Mouse (Mus musculus) G1E-ER4 (cell line): ENCODE data around the gene Lrp2bp. TPM values are rescaled to one million over a fixed set of nuclear protein-coding genes. Genes with fewer than 3 reads are reported as not detected.

Source experiments
- GATA1 ChIP-seq: IDR thresholded peaks from one replicate; pipeline ENCODE4 v1.8.0; 2012; ENCODE audit warnings: low read length, inconsistent platforms
- polyA plus RNA-seq: library from polyadenylated mRNA; stranded (reverse); fragments of >175 nt; gene quantifications from 2 replicates; pipeline ENCODE4 v1.2.3, GENCODE M21; 2012

Lrp2bp gene
- polyA plus RNA-seq, 1 experiment, result 0.02 TPM

GRCm38 (mm10) chr8:46007050-46007672 lies 8.1 kb downstream of the Lrp2bp start:
- TF ChIP-seq GATA1, result no peak

- TF ChIP-seq GATA1, result no peak
These were observed 11.2 kb downstream of the Lrp2bp start for GRCm38 (mm10) chr8:46010306-46010705.

DNA sequence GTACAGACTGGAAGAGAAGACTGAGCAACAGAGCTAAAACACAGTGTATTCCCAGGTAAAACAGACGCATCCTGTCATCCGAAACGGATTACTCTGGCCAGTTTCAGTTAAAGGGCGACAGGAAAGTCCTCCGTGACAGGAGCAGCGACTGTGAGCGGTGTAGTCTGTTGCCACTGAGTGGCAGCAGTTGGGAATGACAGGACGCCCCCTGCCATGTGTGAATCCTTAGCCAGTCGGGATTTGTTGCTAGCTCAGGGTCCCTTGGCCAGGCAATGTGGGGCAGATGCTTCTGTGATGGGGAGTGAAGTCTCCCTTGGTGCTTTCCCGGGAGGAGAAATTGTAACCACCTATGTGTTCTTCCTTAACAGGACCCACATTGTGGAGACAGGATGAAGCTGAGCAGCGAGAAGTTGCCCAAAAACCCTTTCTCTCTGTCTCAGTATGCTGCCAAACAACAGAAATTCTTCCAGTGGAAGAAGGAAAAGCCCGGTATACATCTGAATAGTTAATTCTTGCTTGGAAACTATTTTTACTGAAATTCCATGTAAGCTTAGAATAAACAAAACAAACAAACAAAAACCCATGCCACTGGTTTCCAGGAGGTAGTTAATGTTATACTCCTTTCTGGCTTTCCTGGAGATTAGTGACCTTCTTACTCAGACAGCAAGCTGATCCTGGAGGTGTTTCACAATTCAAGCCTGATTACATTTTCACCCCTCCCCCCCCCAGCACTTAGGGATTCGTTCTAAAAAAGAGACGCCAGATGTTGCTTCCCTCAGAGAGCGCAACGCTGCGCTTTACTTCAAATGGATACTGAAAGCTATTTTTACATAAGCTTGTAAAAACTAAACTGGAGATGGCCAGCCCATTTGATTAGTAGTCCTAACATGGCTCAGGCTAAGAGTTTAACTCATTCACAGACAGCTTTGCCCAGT lies 11.9 kb downstream of the Lrp2bp start:
- no peak for TF ChIP-seq GATA1

- no peak for TF ChIP-seq GATA1
These were observed 23.1 kb downstream of the Lrp2bp start for GRCm38 (mm10) chr8:46022203-46022602.

GRCm38 (mm10) chr8:46022758-46023157 lies 23.7 kb downstream of the Lrp2bp start:
- TF ChIP-seq GATA1, result no peak

- no peak for TF ChIP-seq GATA1
These were observed 25.3 kb downstream of the Lrp2bp start for GRCm38 (mm10) chr8:46024392-46024791.

DNA sequence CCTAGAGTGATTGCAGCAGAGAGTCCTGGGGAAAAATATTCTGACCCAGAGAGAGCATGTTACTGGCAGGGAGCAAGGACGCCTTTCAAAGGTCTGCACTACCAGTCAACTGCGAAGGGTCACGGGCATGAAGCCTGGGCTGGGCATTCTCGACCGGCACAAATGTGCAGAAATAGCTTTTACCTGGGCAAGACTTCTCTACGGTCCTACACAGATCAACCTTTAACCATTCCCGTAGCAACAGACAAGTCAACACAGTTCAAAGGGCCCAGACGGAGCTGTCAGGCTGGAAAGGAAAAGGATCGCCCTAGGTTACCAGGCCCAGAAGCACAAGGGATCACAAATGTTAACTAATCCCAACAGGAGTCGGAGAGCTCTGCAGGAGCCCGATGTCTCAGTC lies 37.1 kb downstream of the Lrp2bp start:
- TF ChIP-seq GATA1, result no peak

- no peak for TF ChIP-seq GATA1
These were observed 40.6 kb downstream of the Lrp2bp start for GRCm38 (mm10) chr8:46039666-46040065.

DNA sequence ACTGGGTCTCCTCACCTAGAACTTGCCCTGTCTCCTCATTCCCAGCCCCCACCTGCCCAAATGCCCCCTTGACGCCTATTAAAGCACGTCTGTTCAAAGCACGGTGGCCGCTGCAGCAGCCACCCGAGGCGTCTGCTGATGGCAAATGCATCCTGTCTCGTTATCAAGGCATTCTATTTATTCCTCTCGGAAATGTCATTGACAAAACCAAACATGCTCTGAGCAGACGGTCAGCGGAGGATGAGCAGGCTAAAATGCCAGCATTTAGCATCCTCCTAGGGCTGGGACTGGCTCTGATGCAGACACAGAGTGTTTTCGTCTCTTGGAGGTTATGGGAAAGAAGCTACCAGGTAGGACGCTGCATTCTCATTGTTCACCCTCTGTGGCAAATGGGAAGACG lies 41.2 kb downstream of the Lrp2bp start:
- no peak for TF ChIP-seq GATA1

DNA sequence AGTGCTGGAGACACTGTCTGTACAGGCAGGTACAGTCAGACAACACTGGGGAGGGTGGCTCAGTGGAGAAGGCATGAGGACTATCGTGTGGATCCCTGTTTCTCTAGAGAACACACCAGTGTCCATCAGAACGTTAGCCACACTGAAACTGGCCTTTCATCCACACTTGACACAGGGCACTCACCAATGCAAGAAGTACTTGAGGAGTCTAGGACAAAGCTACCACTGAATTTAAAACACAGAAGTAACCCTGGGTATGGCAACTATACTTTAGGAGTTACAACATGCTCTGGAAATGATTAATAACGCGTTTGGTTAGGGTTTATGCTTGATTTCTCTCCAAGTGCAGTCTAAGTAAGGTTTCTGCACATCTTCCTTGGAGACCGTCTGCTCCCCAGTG lies 73.7 kb downstream of the Lrp2bp start:
- no peak for TF ChIP-seq GATA1

GRCm38 (mm10) chr8:46073540-46074140 lies 74.5 kb downstream of the Lrp2bp start:
- no peak for TF ChIP-seq GATA1

- no peak for TF ChIP-seq GATA1
These were observed 76.1 kb downstream of the Lrp2bp start for GRCm38 (mm10) chr8:46075223-46075622.

DNA sequence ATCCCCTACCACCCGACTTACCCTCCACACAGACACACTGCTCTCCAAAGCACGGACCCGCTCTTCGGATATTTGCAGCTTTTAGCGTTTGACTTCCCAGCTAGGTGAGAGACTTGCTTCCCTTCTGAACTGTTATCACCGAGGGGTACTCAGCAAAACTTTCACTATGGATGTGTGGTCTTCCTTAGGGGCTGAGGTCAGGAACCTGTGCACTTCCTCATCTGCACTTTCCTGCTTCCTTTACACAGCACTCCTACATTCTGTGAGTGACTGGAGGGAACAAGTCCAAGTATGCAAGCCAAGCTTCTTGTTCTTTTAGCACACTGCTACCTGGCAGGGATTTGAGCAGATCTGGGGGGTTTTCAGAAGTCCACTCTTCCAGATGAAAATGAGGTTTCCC lies 79.8 kb downstream of the Lrp2bp start:
- no peak for TF ChIP-seq GATA1

Other genes starting within 250 kb of the Lrp2bp start
- gene Pdlim3, start 113.8 kb upstream of the Lrp2bp start, polyA plus RNA-seq, result not detected in 2 replicates
- not detected in 2 replicates for gene Ccdc110, start 64.7 kb upstream of the Lrp2bp start, polyA plus RNA-seq
- gene 1700029J07Rik, start 24.1 kb upstream of the Lrp2bp start, polyA plus RNA-seq, result 0.03 TPM in 1 of 2 replicates, not detected in the other
- 1.4 and 2.3 TPM in 2 replicates for gene Ufsp2, start 23.8 kb upstream of the Lrp2bp start, polyA plus RNA-seq
- gene Ankrd37, start 6.4 kb downstream of the Lrp2bp start, polyA plus RNA-seq, result 8.0 and 15.7 TPM in 2 replicates
- gene Cfap97, start 152.5 kb downstream of the Lrp2bp start, polyA plus RNA-seq, result 1.3 and 1.5 TPM in 2 replicates
- 11.9 and 13.9 TPM in 2 replicates for gene Snx25, start 152.9 kb downstream of the Lrp2bp start, polyA plus RNA-seq
- 50.4 and 75.6 TPM in 2 replicates for gene Slc25a4, start 212.0 kb downstream of the Lrp2bp start, polyA plus RNA-seq